Mouse (Mus musculus) CH12.LX (cell line): ENCODE results near the gene Ccdc88a. TPM values are rescaled to one million over a fixed set of nuclear protein-coding genes. Genes with fewer than 3 reads are reported as not detected.
A peak's percentile ranks its signal among the peaks of the same experiment; 100 is the strongest.
"Not testable (repeated sequence)": the region's sequence is repeated elsewhere in the genome, so short reads cannot be mapped to it uniquely, and the experiment has no call there.

ENCODE experiments used
- DNase-seq: peaks from one replicate; pipeline ENCODE4 v3.0.0-alpha.2; 2013; ENCODE audit errors: extremely low read depth
- H3K27ac ChIP-seq: 2 replicates; pipeline ENCODE4 v1.5.1; 2012; ENCODE audit warnings: low read depth, mild to moderate bottlenecking, control low read depth, moderate library complexity; ENCODE audit not compliant: insufficient read depth
- H3K27me3 ChIP-seq: replicated peaks from 2 replicates; pipeline ENCODE3; 2012; ENCODE audit warnings: inconsistent platforms
- H3K36me3 ChIP-seq, 2 experiments: replicated peaks in 1 of 2; 2 replicates each; pipeline versions ENCODE3 to v1.6.1; 2012; ENCODE audit warnings: inconsistent platforms in 1 of 2, low read length in 1 of 2, mild to moderate bottlenecking in 1 of 2, mixed read lengths in 1 of 2, moderate library complexity in 1 of 2; ENCODE audit not compliant: control insufficient read depth in 1 of 2, insufficient read depth in 1 of 2
- H3K4me1 ChIP-seq, 2 experiments: 2 replicates each; pipeline ENCODE4 v1.6.1; 2012; ENCODE audit warnings: inconsistent platforms in 1 of 2, moderate library complexity in 1 of 2; ENCODE audit not compliant: insufficient read depth in 2 of 2, control insufficient read depth in 1 of 2
- H3K4me2 ChIP-seq: 2 replicates; pipeline ENCODE4 v1.6.1; 2012; ENCODE audit warnings: low read depth, mild to moderate bottlenecking, control low read depth; ENCODE audit not compliant: poor library complexity, insufficient read depth, severe bottlenecking
- H3K4me3 ChIP-seq, 3 experiments: fragments of 150-350 bp in 1 of 3; sonication (generic) in 1 of 3; replicated peaks in 1 of 3; 2 replicates each; pipeline versions ENCODE3 to v1.5.1; 2011 to 2012; ENCODE audit warnings: low read depth in 2 of 3, low read length in 2 of 3, mild to moderate bottlenecking in 2 of 3, moderate library complexity in 2 of 3, control low read depth in 1 of 3, improper control_type of control experiment in 1 of 3, inconsistent platforms in 1 of 3, mixed read lengths in 1 of 3; ENCODE audit not compliant: poor library complexity in 1 of 3
- H3K79me2 ChIP-seq: replicated peaks from 2 replicates; pipeline ENCODE4 v1.6.1; 2012; ENCODE audit warnings: mild to moderate bottlenecking, moderate library complexity; ENCODE audit not compliant: control insufficient read depth, poor library complexity, insufficient read depth, severe bottlenecking; ENCODE audit errors: extremely low read depth
- H3K9ac ChIP-seq: 2 replicates; pipeline ENCODE4 v1.6.1; 2012; ENCODE audit warnings: low read depth, mild to moderate bottlenecking, control low read depth, moderate library complexity; ENCODE audit not compliant: insufficient read depth
- H3K9me3 ChIP-seq: replicated peaks from 2 replicates; pipeline ENCODE3; 2012; ENCODE audit warnings: low read length, inconsistent platforms, mixed read lengths
- CHD1 ChIP-seq: IDR thresholded peaks from 2 replicates; pipeline ENCODE4 v1.6.1; 2012; ENCODE audit warnings: low read depth, low read length, improper control_type of control experiment, inconsistent platforms
- CTCF ChIP-seq, 2 experiments: IDR thresholded peaks in 1 of 2; conservative IDR thresholded peaks in 1 of 2; 2 replicates each; pipeline ENCODE4 v1.5.1; 2011 to 2012; ENCODE audit warnings: low read depth in 2 of 2, low read length in 2 of 2, improper control_type of control experiment in 1 of 2, inconsistent platforms in 1 of 2, mild to moderate bottlenecking in 1 of 2, moderate library complexity in 1 of 2
- IRF4 ChIP-seq: IDR thresholded peaks from 2 replicates; pipeline ENCODE4 v1.6.1; 2014; ENCODE audit warnings: low read depth, mild to moderate bottlenecking, inconsistent platforms, low read length, improper control_type of control experiment
- KAT2A ChIP-seq: IDR thresholded peaks from 2 replicates; pipeline ENCODE4 v1.6.1; 2012; ENCODE audit warnings: low read length, improper control_type of control experiment, inconsistent platforms; ENCODE audit not compliant: insufficient replicate concordance
- MEF2A ChIP-seq: IDR thresholded peaks from 2 replicates; pipeline ENCODE4 v1.6.1; 2014; ENCODE audit warnings: low read depth, mild to moderate bottlenecking, inconsistent platforms, low read length, improper control_type of control experiment, borderline replicate concordance
- MYC ChIP-seq: IDR thresholded peaks from 2 replicates; pipeline ENCODE4 v1.6.1; 2011; ENCODE audit warnings: low read depth, mild to moderate bottlenecking, improper control_type of control experiment, low read length
- NRF1 ChIP-seq: IDR thresholded peaks from 2 replicates; pipeline ENCODE4 v1.6.1; 2014; ENCODE audit warnings: low read depth, mild to moderate bottlenecking, inconsistent platforms, low read length, improper control_type of control experiment, moderate library complexity
- POLR2A ChIP-seq: IDR thresholded peaks from 2 replicates; pipeline ENCODE4 v1.6.1; 2011; ENCODE audit warnings: low read depth, mild to moderate bottlenecking, improper control_type of control experiment, low read length
- SIN3A ChIP-seq: IDR thresholded peaks from 2 replicates; pipeline ENCODE4 v1.6.1; 2012; ENCODE audit warnings: low read length, improper control_type of control experiment, inconsistent platforms
- TBP ChIP-seq: conservative IDR thresholded peaks from 2 replicates; pipeline ENCODE4 v1.6.1; 2011; ENCODE audit warnings: low read depth, low read length, improper control_type of control experiment
- USF1 ChIP-seq: IDR thresholded peaks from 2 replicates; pipeline ENCODE4 v1.6.1; 2014; ENCODE audit warnings: low read depth, mild to moderate bottlenecking, inconsistent platforms, low read length, improper control_type of control experiment
- USF2 ChIP-seq: conservative IDR thresholded peaks from 2 replicates; pipeline ENCODE4 v1.6.1; 2011; ENCODE audit warnings: low read depth, low read length, improper control_type of control experiment
- dilution Hi-C: fragments of 300-500 bp; cut with MboI; formaldehyde crosslinking; loops from 2 replicates; pipeline ENCODE4 v1.14.3; 2020; ENCODE audit warnings: low sequenced_read_pairs; ENCODE audit not compliant: extremely low pct_unique_long_range_greater_than_20kb, extremely low pct_ligation_motif_present
- in situ Hi-C: fragments of 300-500 bp; cut with MboI; formaldehyde crosslinking; loops from 3 replicates; pipeline ENCODE4 v1.14.3; 2019; ENCODE audit warnings: low sequenced_read_pairs, low pct_ligation_motif_present, low pct_unique_long_range_greater_than_20kb, mixed read lengths
- polyA plus RNA-seq: library from polyadenylated mRNA; unstranded; fragments of >175 nt; gene quantifications from 2 replicates; pipeline ENCODE4 v1.2.1, GENCODE M21; 2012; ENCODE audit warnings: low read depth; ENCODE audit not compliant: insufficient read length
- total RNA-seq, 2 experiments: library from RNA; depleted of rRNA; stranded (reverse); fragments of 300-350 nt in 1 of 2; fragments of >200 nt in 1 of 2; gene quantifications; 2 replicates each; pipeline ENCODE4 v1.2.3; 2012 to 2014

Ccdc88a gene
- total and polyA plus RNA-seq, 3 experiments = 13.7 to 26.1 (median 15.2) TPM

- peaks cover 32 to 44% of the 10 kb centered on the region in 2 experiments for H3K36me3 ChIP-seq
Observed at GRCm38 (mm10) chr11:29546297-29546696, 172.8 kb downstream of the Ccdc88a start.

GRCm38 (mm10) chr11:29546762-29547161 lies 173.3 kb downstream of the Ccdc88a start:
- H3K9me3 ChIP-seq = no peaks in the 10 kb centered on the region
- H3K4me3 ChIP-seq = peak overlapping the region; percentile 73 to 91 (median 81)
- peaks cover 4 to 45% of the 10 kb centered on the region in 2 experiments; a peak in 3 of 4 replicates for H3K4me1 ChIP-seq
- DNase-seq = no peak
- dilution Hi-C loops (no loop called here), in situ Hi-C loops (loop anchor here (5.0 to 25.0 kb wide), 3 partner anchors 146 to 338 kb away; partner anchors contain the start of gene Rtn4)
- peak overlapping the region; percentile 24; the same call in 1 of the 2 replicates for H3K27ac ChIP-seq
- no peak for TF ChIP-seq NRF1
- TF ChIP-seq SIN3A = peak; percentile 19
- 0 out of 2 replicates have a peak, but pooled peaks have one; percentile 3 for TF ChIP-seq MYC
- peak; percentile 12; the same call in 1 of the 2 replicates for TF ChIP-seq CHD1
- no peak for TF ChIP-seq IRF4
- H3K36me3 ChIP-seq = peaks cover 28 to 40% of the 10 kb centered on the region in 2 experiments
- H3K4me2 ChIP-seq = peak overlapping the region; percentile 99
- peaks cover 35% of the 10 kb centered on the region for H3K79me2 ChIP-seq
- H3K9ac ChIP-seq = peak overlapping the region; percentile 98
- H3K27me3 ChIP-seq = no peaks in the 10 kb centered on the region

More at GRCm38 (mm10) chr11:29546297-29546696, 172.8 kb downstream of the Ccdc88a start:
- TF ChIP-seq TBP = 0 out of 2 replicates have a peak, but pooled peaks have one; percentile 33
- peak; percentile 4 for TF ChIP-seq SIN3A
- TF ChIP-seq POLR2A = 0 out of 2 replicates have a peak, but pooled peaks have one; percentile 10
- 0 out of 2 replicates have a peak, but pooled peaks have one; percentile 1 for TF ChIP-seq CHD1
- TF ChIP-seq MYC = 0 out of 2 replicates have a peak, but pooled peaks have one; percentile 19
- TF ChIP-seq, all 38 proteins: peak for 5; not testable (repeated sequence) for 33
- H3K9ac ChIP-seq = peak overlapping the region; percentile 98
- peak overlapping the region; percentile 73 to 91 (median 81) for H3K4me3 ChIP-seq
- DNase-seq, H3K9me3 ChIP-seq, dilution Hi-C loops, H3K27me3 ChIP-seq: not testable (repeated sequence)
- H3K4me1 ChIP-seq = peaks cover 4 to 42% of the 10 kb centered on the region in 2 experiments; a peak in 3 of 4 replicates
- peak overlapping the region; percentile 24; the same call in 1 of the 2 replicates for H3K27ac ChIP-seq
- peak overlapping the region; percentile 99 for H3K4me2 ChIP-seq
- in situ Hi-C loops = loop anchor here (5.0 to 25.0 kb wide), 3 partner anchors 146 to 339 kb away; partner anchors contain the start of gene Rtn4
- peaks cover 35% of the 10 kb centered on the region for H3K79me2 ChIP-seq

GRCm38 (mm10) chr11:29547249-29547751 lies 173.8 kb downstream of the Ccdc88a start:
- in situ Hi-C loops = loop anchor here (5.0 to 25.0 kb wide), 3 partner anchors 145 to 338 kb away; partner anchors contain the start of gene Rtn4
- dilution Hi-C loops = no loop called here
- Histone ChIP-seq H3K79me2 (peaks cover 35% of the 10 kb centered on the region), H3K4me3 (peak overlapping the region; percentile 73 to 91 (median 81)), H3K27me3 (no peaks in the 10 kb centered on the region), H3K36me3 (peaks cover 26 to 37% of the 10 kb centered on the region in 2 experiments), H3K4me1 (peaks cover 4 to 45% of the 10 kb centered on the region in 2 experiments; a peak in 3 of 4 replicates), H3K9ac (peak overlapping the region; percentile 98), H3K27ac (peak overlapping the region; percentile 91), H3K4me2 (no peak overlapping the region), H3K9me3 (no peaks in the 10 kb centered on the region)
- no peak for TF ChIP-seq USF2
- peak; percentile 41; the same call in 1 of the 2 replicates for TF ChIP-seq CHD1
- TF ChIP-seq MEF2A = no peak
- no peak for TF ChIP-seq KAT2A
- no peak for TF ChIP-seq USF1
- no peak for TF ChIP-seq CTCF (conservative IDR thresholded peaks at IDR 0.05 in 1 of 2, IDR thresholded peaks at IDR 0.05 in 1 of 2; ENCODE audit: low read depth in 2 of 2, low read length in 2 of 2)
- no peak for DNase-seq
